Mouse (Mus musculus) adrenal gland, postnatal 10 days (tissue): ENCODE results near the gene Rpl18. TPM values are rescaled to one million over a fixed set of nuclear protein-coding genes. Genes with fewer than 3 reads are reported as not detected.

ENCODE experiments used
- DNase-seq: peaks from one replicate; pipeline ENCODE4 v3.0.0; 2021; ENCODE audit warnings: mixed read lengths
- long read RNA-seq, 2 experiments: library from polyadenylated mRNA; stranded (forward); transcript quantifications; one replicate each; pipeline ENCODE4 v2.0.0; 2021
- total RNA-seq, 2 experiments: library from RNA; stranded (reverse); gene quantifications; 2 replicates each; pipeline ENCODE4 v1.2.3; 2021

Rpl18 gene
- total RNA-seq = 1,000 to 10,000 TPM; 1,029 to 1,042 TPM
- long read RNA-seq, experiment 1, transcript Rpl18-205 (2 exons, 450 nt) = minor isoform, 8 of 303 reads
- long read RNA-seq, experiment 1, transcript Rpl18-201 (6 exons, 679 nt) = major isoform, 231 of 303 reads
- long read RNA-seq, experiment 1, transcript Rpl18-202 (6 exons, 1,027 nt) = minor isoform, 12 of 303 reads
- long read RNA-seq, experiment 1, partial matches to known transcripts = 37 of 303 reads
- long read RNA-seq, experiment 1, other reads (novel, unspliced or antisense) = 14 of 303 reads
- long read RNA-seq, experiment 2, transcript Rpl18-201 (6 exons, 679 nt) = major isoform, 136 of 174 reads
- long read RNA-seq, experiment 2, transcript Rpl18-202 (6 exons, 1,027 nt) = minor isoform, 11 of 174 reads
- long read RNA-seq, experiment 2, partial matches to known transcripts = 24 of 174 reads
- long read RNA-seq, experiment 2, other reads (novel, unspliced or antisense) = 2 of 174 reads

GRCm38 (mm10) chr7:45715090-45715708 lies at the start of gene Rpl18:
Rpl18 (plus strand) TSS chr7:45715457.
- peak; percentile 98 for DNase-seq

GRCm38 (mm10) chr7:45666161-45666560 lies 49.1 kb upstream of the Rpl18 start, which contains the start of gene Fut2:
Fut2 (minus strand) TSS chr7:45666394.
- DNase-seq = no peak

GRCm38 (mm10) chr7:45667761-45668160 lies 47.5 kb upstream of the Rpl18 start:
- DNase-seq = no peak

DNA sequence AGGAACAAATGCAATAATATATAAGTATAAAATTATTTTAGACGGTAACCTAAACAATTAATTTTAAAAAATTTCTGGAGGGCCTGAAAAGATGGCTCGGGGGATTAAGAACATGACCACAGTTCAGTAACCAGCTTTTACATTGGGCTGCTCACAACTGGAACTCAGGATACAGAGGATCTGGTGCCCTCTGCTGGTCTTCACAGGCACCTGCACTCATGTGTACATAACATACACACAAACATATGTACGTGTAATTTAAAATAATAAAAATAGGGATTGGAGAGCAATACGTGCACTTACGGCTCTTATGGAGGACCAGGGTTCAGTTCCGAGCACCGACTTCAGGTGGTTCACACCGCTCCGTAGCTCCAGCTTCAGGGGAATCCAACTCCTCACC lies 46.3 kb upstream of the Rpl18 start:
- no peak for DNase-seq

DNA sequence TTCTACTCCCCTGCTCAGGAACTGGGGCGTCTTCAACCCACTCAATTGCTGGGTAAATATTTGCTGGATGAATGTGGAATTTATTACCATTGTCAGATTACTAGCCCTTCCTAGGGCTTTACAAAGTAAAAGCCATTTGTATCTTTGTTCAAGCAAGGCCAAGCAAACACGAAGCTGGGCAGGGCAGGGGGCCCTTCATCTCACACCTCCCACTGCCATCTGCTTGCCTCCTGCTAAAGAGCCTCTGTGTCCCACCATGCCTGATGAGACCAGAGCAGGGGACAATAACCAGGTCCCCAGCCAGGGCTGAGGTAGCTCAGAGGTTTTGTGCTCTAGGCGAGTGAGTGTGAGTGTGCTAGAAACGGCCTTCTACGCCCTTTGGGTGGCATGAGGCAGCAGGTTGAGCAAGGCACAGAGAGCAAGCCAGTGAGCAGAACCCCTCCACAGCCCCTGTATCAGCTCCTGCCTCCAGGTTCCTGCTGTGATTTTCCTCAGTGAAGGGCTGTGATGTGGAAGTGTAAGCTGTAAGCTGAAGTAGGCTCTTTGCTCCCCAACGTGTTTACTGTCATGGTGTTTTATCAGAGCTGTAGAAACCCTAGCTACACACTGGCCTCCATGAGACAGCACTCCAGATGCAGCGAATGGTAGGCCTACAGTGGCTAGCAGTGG lies 37.5 kb upstream of the Rpl18 start:
- no peak for DNase-seq

DNA sequence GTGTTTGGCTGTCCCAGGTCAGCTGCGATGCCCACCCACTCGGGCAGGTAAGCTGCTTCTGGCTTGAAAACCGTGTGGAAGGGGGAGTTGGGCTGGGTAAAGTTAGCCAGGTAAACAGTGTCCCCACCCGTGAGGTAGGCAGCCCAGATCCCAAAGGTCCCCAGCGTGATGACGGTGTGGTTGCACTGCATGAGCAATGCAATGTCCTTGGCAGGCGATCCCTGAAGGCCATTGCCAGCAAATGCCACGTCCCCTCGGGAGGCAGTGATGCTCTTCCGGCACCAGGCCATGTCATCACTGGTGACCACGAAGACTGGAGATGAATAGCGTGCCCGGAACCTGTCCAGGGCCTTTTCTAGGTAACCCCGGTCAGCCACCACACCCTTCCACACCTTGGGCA lies 36.7 kb upstream of the Rpl18 start:
- peak; percentile 59 for DNase-seq

DNA sequence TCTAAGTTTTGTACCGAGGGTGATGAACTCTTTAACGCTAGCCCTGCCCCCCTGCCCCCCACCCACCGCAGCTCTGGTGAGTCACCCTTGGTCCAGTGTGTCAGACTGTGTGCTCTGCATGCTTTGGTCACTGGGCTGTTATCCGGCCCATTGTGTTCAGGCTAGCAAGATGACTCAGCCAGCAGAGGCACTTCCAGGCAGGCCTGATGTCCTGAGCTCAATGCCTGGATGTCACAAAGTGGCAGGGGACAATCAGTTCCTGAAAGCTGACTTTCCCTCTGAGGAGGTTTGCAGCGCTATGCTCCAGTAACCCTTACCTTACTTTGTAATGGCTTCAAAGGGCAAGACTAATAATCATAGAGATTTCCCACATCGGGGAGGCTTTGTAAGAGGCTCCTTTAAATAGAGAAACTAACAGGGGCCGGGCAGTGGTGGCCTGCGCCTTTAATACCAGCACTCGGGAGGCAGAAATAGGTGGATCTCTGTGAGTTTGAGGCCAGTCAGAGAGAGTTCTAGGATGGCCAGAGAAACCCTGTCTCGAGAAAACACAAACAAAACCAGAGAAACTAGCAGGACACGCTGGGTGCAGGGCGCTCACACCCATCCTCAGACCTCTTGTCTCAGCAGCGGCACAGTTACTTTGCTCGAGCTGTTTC lies 35.2 kb upstream of the Rpl18 start:
- peak; percentile 66 for DNase-seq

GRCm38 (mm10) chr7:45681046-45681736 lies 34.1 kb upstream of the Rpl18 start:
- no peak for DNase-seq

DNA sequence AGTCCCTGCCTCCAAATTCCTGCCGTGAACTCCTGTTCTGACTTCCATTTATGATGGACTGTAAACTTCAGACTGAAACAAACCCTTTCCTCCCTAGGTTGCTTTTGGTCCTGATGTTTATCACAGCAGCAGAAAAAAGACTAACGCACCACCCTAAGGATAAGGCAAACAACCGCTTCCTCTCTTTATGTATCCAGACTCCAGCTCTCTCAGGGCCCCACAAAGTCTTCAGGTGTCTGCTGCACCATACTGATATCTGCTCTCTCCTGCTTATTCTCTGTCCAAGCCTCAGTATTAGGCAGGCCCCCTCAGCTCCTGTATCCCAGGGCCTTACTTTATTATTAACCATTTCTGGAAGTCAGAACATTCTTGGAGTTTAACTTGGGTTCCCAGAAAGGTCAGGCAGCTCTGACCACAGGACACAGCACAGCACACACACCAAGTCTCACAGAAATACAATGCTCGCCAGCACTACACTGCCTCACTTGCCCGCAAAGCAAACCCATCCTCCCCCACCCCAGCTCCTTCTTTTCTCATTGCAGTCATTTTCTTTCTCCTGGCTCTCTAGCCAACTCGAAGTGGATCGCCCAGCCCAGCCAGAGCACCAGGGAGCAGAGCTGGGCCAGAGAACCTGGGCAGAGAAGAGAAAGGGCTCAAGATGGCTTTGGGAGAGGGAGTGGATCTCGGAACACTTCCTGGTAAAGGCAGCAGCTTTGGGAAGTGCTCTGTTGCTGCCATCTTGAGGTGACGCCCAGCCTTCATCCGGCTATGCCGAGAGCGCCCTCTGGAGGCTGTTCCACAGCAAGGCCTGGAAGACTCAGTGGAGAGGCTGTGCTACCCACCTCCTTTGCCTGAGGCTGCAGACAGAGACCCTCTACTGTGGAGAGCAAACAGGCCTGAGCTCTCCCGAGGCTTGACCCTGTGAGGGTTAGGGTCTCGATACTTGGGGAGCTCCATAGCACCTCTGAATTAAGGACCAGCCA lies 32.8 kb upstream of the Rpl18 start:
- DNase-seq = peak; percentile 92

- DNase-seq = no peak
Measured at GRCm38 (mm10) chr7:45683396-45684050, 31.7 kb upstream of the Rpl18 start, which contains the start of gene Ntn5. Ntn5 (plus strand) TSS chr7:45684022.

DNA sequence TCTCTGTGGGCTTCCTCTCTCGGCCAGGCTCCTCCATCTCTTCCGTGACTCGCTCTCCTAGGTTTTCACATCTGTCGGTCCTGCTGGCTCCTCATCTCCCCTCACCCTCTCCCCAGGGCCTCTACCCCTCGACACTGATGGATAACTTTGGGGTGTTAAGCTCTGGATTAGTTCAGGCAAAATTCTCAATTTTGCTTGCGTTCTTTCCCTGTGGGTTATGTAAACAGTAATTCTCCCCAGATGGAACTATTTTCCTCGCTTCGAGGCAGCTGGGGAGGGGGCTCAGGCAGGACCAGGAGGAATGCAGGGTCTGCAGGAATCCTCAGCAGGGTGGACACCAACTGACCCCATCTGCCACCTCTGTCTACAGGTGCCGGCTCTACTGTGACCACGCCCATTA lies 29.4 kb upstream of the Rpl18 start:
- no peak for DNase-seq

- peak; percentile 4 for DNase-seq
Measured at GRCm38 (mm10) chr7:45686841-45687240, 28.4 kb upstream of the Rpl18 start.

DNA sequence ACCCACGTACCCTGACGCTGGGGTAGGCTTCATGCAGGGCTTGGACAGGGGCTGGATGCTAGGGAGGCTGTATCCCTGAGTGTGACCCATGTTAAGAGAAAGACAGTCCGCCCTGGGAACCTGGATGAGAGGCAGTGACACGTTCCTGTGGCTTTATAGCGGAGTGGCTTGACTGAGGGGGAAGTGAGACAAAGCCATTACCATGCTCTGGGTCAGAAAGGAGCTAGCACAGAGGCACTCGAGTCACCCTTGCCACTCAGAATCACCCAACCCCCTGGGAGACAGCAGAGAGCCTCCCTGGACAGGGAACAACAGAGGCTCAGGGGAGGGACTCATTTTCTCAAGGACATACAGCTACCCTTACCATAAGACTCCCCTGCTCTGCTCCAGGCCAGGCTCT lies 26.2 kb upstream of the Rpl18 start:
- DNase-seq = no peak

DNA sequence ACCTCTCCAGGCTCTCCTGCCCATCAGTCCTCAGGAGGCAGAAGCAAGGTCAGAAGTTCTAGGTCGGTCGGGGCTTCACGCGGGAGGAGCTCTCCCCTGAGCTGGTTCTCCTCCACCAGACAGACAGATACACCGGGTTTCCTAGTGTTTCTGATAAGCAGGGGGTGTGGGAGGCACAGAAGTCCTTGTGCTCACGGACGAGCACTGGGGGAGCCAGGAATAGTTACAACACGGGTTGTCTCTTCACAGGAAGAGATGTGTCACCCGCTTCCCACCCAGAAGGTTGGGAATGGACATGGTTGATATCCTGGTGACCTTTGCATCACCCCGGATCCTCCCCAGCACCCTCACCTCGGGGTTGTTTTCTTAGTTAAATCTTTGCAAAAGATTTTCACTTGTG lies 25.5 kb upstream of the Rpl18 start:
- peak; percentile 15 for DNase-seq

GRCm38 (mm10) chr7:45692364-45692763 lies 22.9 kb upstream of the Rpl18 start:
- no peak for DNase-seq

- DNase-seq = no peak
Measured at GRCm38 (mm10) chr7:45693921-45694591, 21.2 kb upstream of the Rpl18 start, which contains the start of gene Sec1. Sec1 (minus strand) TSS chr7:45694402.

DNA sequence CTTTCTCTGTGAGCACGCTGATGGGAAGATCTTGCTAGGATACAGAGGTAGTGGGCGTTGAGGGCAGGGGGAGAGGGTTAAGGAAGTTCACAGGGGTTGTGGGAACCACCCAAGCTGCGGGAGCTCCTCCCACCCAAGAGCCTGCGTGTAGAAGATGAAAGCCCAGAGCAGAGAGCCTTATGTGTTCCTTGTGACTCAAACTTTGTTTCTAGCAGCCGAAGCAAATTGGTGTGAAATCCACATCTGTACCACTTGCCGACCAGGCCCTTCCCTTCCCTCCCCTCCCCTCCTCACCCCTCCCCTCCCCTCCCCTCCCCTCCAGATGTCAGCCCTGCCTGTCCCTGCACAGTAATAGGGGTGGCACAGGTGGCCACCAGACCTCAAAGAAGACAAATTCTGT lies 20.2 kb upstream of the Rpl18 start:
- DNase-seq = no peak

DNA sequence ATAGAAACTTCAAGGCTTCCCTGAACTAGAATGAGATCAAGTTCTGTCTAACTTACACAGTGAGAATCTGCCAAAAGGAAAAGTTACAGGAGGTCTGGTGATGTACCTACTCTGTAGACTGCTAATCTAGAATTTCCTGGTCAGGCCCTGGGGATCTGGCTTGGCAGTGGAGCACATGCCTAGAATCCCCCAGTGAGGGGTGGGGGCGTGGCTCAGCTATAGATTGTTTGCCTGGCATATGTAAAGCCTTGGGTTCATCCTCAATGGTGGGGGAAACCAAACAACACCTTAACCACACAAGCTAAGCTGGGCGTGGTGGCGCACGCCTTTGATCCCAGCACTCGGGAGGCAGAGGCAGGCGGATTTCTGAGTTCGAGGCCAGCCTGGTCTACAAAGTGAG lies 17.4 kb upstream of the Rpl18 start:
- no peak for DNase-seq

DNA sequence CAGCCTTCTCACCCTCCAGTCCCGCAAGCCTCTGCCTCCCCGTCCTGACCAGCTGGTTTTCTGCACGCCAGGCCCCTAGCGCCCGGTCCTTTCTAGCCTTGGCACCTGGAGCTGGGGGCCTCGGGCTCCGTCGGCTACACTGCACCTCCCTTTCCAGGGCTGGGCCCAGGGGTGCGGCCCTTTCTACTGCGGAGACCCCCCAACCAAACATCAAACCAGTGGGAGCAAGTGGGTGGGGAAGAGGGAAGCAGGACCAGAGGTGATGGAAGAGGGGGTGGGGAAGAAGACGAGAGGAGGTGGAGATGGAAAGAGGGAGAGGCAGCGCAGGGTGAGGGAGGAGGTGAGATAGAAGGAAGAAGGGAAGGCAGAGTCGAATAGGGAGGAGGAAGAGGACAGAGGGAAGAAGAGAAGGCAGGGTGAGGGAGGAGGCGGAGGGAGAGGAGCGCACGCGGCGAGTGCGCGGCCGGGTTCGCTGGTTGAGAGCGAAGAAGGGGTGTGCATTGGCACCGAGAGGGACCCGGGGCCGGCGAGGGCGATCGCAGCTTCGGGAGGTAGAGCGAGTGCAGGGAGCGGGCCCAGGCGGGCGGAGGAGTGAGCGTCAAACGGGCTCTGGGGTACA lies 15.6 kb upstream of the Rpl18 start, which contains the start of gene Car11:
Gene Car11 (plus strand): TSS at position 321 of the 619 bp plus-strand sequence.
- no peak for DNase-seq
